Mouse (Mus musculus) intestine, embryonic 15.5 days (tissue): ENCODE measurements around the gene Il12rb1. TPM values are rescaled to one million over a fixed set of nuclear protein-coding genes. Genes with fewer than 3 reads are reported as not detected.

Experiments
- ATAC-seq: fragments of 200-750 bp; cut with Nextera tagmentation; 2 replicates; pipeline ENCODE4 v1.8.0; 2017; ENCODE audit warnings: moderate TSS enrichment, moderate library complexity
- H3K27ac ChIP-seq: fragments of 300-500 bp; sonication (generic); 2 replicates; pipeline ENCODE4 v1.5.1; 2015; ENCODE audit warnings: mild to moderate bottlenecking, inconsistent platforms
- H3K27me3 ChIP-seq: fragments of 300-500 bp; sonication (generic); replicated peaks from 2 replicates; pipeline ENCODE4 v1.6.1; 2015; ENCODE audit warnings: inconsistent platforms
- H3K36me3 ChIP-seq: fragments of 300-500 bp; sonication (generic); 2 replicates; pipeline ENCODE4 v1.6.1; 2015; ENCODE audit warnings: inconsistent platforms
- H3K4me1 ChIP-seq: fragments of 300-500 bp; sonication (generic); replicated peaks from 2 replicates; pipeline ENCODE4 v1.6.1; 2015; ENCODE audit warnings: inconsistent platforms
- H3K4me2 ChIP-seq: fragments of 300-500 bp; sonication (generic); replicated peaks from 2 replicates; pipeline ENCODE4 v1.6.1; 2015; ENCODE audit warnings: mild to moderate bottlenecking, inconsistent platforms
- H3K4me3 ChIP-seq: fragments of 300-500 bp; sonication (generic); replicated peaks from 2 replicates; pipeline ENCODE4 v1.5.1; 2015; ENCODE audit warnings: inconsistent platforms
- H3K9ac ChIP-seq: fragments of 300-500 bp; sonication (generic); 2 replicates; pipeline ENCODE4 v1.6.1; 2015; ENCODE audit warnings: inconsistent platforms
- H3K9me3 ChIP-seq: fragments of 300-500 bp; sonication (generic); 2 replicates; pipeline ENCODE4 v1.6.1; 2016; ENCODE audit warnings: inconsistent platforms
- WGBS: fragments of 180-500 bp; shearing (Covaris S2); methylation state at CpG from one replicate; pipeline ENCODE4 v1.1.7; 2015; 5-methylcytosine and 5-hydroxymethylcytosine counted together
- polyA plus RNA-seq: library from polyadenylated mRNA; unstranded; fragments of >200 nt; fragmentation: Nextera tagmentation; extraction: Ambion mirVana; gene quantifications from 2 replicates; pipeline ENCODE4 v1.2.1, GENCODE M21; 2015

Il12rb1 gene
- 0.29 and 0.40 TPM in 2 replicates for polyA plus RNA-seq

DNA sequence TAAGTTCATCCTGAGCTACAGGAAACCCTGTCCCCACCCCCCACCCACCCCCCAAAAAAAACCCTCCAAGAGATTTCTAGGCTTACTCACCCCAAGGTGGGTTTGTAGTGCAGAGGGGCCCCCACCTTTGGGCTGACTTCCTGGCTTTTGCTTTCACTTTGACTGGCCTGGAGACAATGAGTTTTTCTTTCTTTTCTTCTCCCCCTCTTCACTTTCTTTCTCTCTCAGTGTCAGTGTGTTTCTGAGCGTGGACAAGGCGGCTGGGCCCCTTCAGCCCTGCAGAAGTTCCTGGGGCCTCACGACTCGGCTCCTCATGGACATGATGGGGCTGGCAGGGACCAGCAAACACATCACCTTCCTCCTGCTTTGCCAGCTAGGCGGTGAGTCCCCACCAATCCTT, at the start of gene Il12rb1:
Il12rb1 (plus strand) TSS at position 211 of the 400 bp plus-strand sequence.
- Histone ChIP-seq H3K27ac (no peak within 1 kb of the TSS), H3K27me3 (peaks cover 10% of the 10 kb centered on the region), H3K36me3 (no peaks in the 10 kb centered on the region), H3K9ac (no peak within 1 kb of the TSS), H3K9me3 (no peaks in the 10 kb centered on the region), H3K4me1 (peaks cover 13% of the 10 kb centered on the region), H3K4me3 (no peak within 1 kb of the TSS), H3K4me2 (no peak within 1 kb of the TSS)
- WGBS: 63% methylated on average over 5 of the region's 5 CpGs
- no peak for ATAC-seq

- no peak for ATAC-seq
- Histone ChIP-seq H3K4me2 (0 out of 2 replicates have a peak overlapping the region, but pooled peaks have one; percentile 94), H3K36me3 (peaks cover 17% of the 10 kb centered on the region), H3K9ac (no peak overlapping the region), H3K9me3 (no peaks in the 10 kb centered on the region), H3K4me1 (peaks cover 42% of the 10 kb centered on the region), H3K4me3 (no peak overlapping the region), H3K27ac (no peak overlapping the region), H3K27me3 (no peaks in the 10 kb centered on the region)
- 65% methylated on average over 19 of the region's 19 CpGs for WGBS
Measured at GRCm38 (mm10) chr8:70758616-70759561, 49.4 kb upstream of the Il12rb1 start.

- peaks cover 17% of the 10 kb centered on the region for H3K36me3 ChIP-seq
- peak overlapping the region; percentile 81 for H3K4me3 ChIP-seq
- no peaks in the 10 kb centered on the region for H3K27me3 ChIP-seq
- H3K9ac ChIP-seq: peak overlapping the region; percentile 84
- peak overlapping the region; percentile 76 for H3K27ac ChIP-seq
- H3K4me1 ChIP-seq: peaks cover 49% of the 10 kb centered on the region
- no peaks in the 10 kb centered on the region for H3K9me3 ChIP-seq
- WGBS: under 1% methylated on average over 22 of the region's 22 CpGs
- ATAC-seq: peak; percentile 0; the same call in 1 of the 2 replicates
- H3K4me2 ChIP-seq: peak overlapping the region; percentile 94
Measured at GRCm38 (mm10) chr8:70760350-70760749, 47.9 kb upstream of the Il12rb1 start.

DNA sequence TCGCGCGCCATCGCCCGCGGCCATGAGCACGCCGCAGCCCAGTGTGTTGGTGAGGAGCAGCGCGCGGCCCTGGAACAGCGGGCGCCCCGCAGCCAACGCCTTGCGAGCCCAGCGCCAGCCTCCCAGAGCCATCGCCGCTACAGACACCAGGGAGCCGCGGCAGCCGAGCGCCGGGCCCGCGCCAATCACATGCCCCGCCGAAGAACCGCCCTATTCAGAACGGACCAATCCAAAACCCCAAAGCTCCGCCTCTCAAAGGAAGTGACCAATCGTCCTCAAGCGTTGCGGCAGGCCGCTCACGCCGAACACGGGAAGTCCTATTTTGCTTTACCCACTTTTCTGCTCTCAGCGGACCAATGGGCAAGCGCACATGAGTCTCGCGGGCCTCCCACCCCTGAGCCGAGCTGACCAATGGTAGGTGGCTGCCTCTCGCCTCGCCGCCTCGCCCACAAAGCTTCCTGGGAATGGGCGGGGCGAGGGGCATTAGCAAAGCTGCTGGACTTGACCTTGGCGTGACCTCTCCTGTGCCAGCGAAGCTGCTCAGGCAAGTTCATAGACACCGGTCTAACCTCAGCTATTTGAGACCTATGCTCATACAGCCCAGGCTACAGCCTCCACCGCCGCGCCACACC, 47.4 kb upstream of the Il12rb1 start, which contains the start of gene Mpv17l2:
Mpv17l2 (minus strand) TSS at position 172 of the 632 bp plus-strand sequence.
- Histone ChIP-seq H3K27ac (peak within 1 kb of the TSS; percentile 76), H3K9me3 (no peaks in the 10 kb centered on the region), H3K4me1 (peaks cover 45% of the 10 kb centered on the region), H3K4me3 (peak within 1 kb of the TSS; percentile 81), H3K36me3 (peaks cover 17% of the 10 kb centered on the region), H3K27me3 (no peaks in the 10 kb centered on the region), H3K9ac (peak within 1 kb of the TSS; percentile 84), H3K4me2 (peak within 1 kb of the TSS; percentile 94)
- WGBS: under 1% methylated on average over 55 of the region's 55 CpGs
- peak; percentile 93 for ATAC-seq

- Histone ChIP-seq H3K4me1 (peaks cover 53% of the 10 kb centered on the region), H3K36me3 (peaks cover 17% of the 10 kb centered on the region), H3K27me3 (no peaks in the 10 kb centered on the region), H3K4me2 (no peak overlapping the region), H3K9ac (no peak overlapping the region), H3K4me3 (no peak overlapping the region), H3K27ac (no peak overlapping the region), H3K9me3 (no peaks in the 10 kb centered on the region)
- WGBS: 75% methylated on average over 1 of the region's 1 CpGs
- ATAC-seq: no peak
Measured at GRCm38 (mm10) chr8:70762118-70762517, 46.1 kb upstream of the Il12rb1 start.

DNA sequence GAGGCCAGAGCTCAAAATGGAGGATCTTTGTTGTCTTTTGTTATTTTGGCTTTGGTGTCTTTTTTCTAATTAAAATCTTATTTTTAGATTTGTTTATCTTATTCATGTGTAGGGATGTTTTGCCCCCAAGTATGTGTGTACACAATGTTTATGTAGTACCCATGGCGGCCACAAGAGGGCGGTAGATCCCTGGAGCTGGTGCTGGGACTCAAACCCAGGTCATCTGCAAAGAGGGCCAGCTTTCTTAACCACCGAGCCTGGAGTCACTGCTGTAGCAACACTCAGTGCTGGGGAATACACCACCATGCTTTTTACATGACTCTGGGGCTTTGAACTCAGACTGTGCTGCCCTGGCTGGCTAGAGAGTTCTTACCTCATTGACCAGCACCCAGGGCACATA, 44.9 kb upstream of the Il12rb1 start:
- peak overlapping the region; percentile 44 for H3K4me2 ChIP-seq
- ATAC-seq: no peak
- peak overlapping the region; percentile 89 for H3K27ac ChIP-seq
- H3K4me3 ChIP-seq: no peak overlapping the region; the same call in 1 of the 2 replicates
- H3K9me3 ChIP-seq: no peaks in the 10 kb centered on the region
- H3K9ac ChIP-seq: no peak overlapping the region
- peaks cover 14% of the 10 kb centered on the region for H3K36me3 ChIP-seq
- WGBS: 7% methylated on average over 3 of the region's 3 CpGs
- peaks cover 56% of the 10 kb centered on the region for H3K4me1 ChIP-seq
- H3K27me3 ChIP-seq: no peaks in the 10 kb centered on the region

DNA sequence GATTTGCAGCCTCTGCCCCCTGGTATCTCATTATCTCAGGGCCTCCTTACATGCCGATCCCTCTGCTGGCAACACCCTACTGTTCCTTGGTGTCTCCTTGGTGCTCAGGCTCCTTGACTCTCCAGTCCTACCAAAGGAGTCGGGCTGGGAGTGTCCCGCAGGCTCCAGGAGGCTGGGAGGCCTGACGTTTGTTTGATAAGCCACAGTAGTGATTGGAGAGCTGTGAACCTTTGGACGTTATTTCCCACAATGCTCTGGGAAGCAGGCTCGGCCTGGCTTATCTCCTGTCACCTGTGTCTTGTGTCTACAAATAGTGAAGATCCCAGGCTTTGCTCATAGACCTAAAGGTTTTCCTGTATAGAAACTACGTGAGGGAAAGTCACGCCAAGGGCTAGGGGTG, 44.2 kb upstream of the Il12rb1 start:
- no peaks in the 10 kb centered on the region for H3K9me3 ChIP-seq

DNA sequence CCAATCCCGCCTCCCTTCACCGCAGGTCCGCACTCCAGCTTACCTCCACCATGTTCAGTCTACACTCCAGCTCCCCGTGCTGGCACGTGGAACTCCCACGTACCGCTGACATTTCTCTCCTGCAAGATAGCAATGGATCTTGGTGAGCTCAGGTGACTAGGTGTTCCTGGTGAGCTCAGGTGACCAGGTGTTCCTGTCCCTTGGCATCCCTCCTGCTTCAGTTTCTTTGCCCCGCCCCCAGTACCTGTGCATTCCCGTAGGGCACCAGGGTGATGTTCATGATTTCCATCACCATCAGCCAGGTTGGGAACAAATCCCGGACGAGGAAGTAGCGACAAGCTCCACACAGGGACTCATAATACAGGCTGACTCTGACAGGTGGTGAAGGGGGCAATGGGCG, 43.6 kb upstream of the Il12rb1 start:
- Histone ChIP-seq H3K27me3 (no peaks in the 10 kb centered on the region), H3K4me1 (peaks cover 50% of the 10 kb centered on the region), H3K9me3 (no peaks in the 10 kb centered on the region), H3K27ac (peak overlapping the region; percentile 89), H3K9ac (peak overlapping the region; percentile 28; the same call in 1 of the 2 replicates), H3K36me3 (peaks cover 19% of the 10 kb centered on the region), H3K4me2 (peak overlapping the region; percentile 94), H3K4me3 (peak overlapping the region; percentile 56)
- ATAC-seq: no peak
- 80% methylated on average over 13 of the region's 13 CpGs for WGBS

More for the DNA sequence above, 44.2 kb upstream of the Il12rb1 start:
- H3K4me2 ChIP-seq: peak overlapping the region; percentile 94
- H3K27ac ChIP-seq: peak overlapping the region; percentile 89
- ATAC-seq: peak; percentile 55
- no peaks in the 10 kb centered on the region for H3K27me3 ChIP-seq
- WGBS: 59% methylated on average over 8 of the region's 8 CpGs
- H3K36me3 ChIP-seq: peaks cover 17% of the 10 kb centered on the region
- H3K4me1 ChIP-seq: peaks cover 52% of the 10 kb centered on the region
- no peak overlapping the region for H3K9ac ChIP-seq
- no peak overlapping the region; the same call in 1 of the 2 replicates for H3K4me3 ChIP-seq

GRCm38 (mm10) chr8:70765329-70765728, 42.9 kb upstream of the Il12rb1 start:
- H3K4me2 ChIP-seq: peak overlapping the region; percentile 94
- peak overlapping the region; percentile 28 for H3K9ac ChIP-seq
- H3K27ac ChIP-seq: peak overlapping the region; percentile 89
- peaks cover 19% of the 10 kb centered on the region for H3K36me3 ChIP-seq
- ATAC-seq: no peak
- peaks cover 45% of the 10 kb centered on the region for H3K4me1 ChIP-seq
- peak overlapping the region; percentile 56 for H3K4me3 ChIP-seq
- no peaks in the 10 kb centered on the region for H3K9me3 ChIP-seq
- 72% methylated on average over 9 of the region's 9 CpGs for WGBS
- no peaks in the 10 kb centered on the region for H3K27me3 ChIP-seq

GRCm38 (mm10) chr8:70765838-70766570, 42.2 kb upstream of the Il12rb1 start:
- Histone ChIP-seq H3K9me3 (no peaks in the 10 kb centered on the region), H3K36me3 (peaks cover 25% of the 10 kb centered on the region), H3K27me3 (no peaks in the 10 kb centered on the region), H3K4me3 (peak overlapping the region; percentile 56), H3K4me2 (peak overlapping the region; percentile 94), H3K4me1 (peaks cover 41% of the 10 kb centered on the region), H3K9ac (peak overlapping the region; percentile 70), H3K27ac (peak overlapping the region; percentile 89)
- 2% methylated on average over 34 of the region's 34 CpGs for WGBS
- 0 out of 2 replicates have a peak, but pooled peaks have one; percentile 0 for ATAC-seq

DNA sequence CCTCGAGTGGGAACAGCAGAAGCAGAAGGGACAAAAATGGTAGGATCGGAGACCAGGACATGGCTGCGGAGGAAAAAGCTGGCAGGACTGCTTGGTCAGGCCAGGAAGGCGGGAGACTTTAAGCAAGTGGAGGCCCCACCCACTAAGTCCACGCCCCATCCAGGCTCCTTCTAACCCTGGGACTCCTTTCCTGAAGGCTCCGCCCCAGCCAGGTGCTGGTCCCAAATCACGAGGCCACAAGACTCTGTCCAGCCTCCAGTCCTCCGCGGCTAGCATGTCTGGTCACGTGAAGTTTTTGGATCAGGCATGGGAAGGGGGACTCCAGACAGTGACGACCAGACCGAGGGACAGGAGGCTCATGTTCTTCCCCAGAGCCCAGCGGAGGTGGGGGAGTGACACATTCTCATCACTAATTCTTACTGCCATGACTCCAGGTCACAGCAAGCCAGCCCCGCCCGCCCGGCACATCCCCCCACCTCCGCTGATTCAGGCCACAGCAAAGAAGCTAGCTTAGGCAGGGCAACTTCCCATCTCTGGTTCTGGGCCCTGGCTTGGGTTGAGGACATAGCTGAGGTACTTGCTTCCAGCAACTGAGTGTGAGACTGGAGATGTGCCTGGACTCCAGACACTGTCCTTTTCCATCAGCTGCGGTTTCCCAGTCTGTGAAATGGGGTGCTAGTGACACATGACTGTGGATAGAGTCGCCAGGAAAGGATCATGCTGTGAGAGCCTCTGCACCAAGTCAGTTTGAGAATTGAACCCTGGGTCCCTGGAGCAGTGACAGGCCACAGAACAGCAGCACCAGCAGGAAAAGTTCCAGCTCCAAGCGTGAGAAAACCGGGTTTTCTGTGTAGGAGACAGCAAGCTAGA, 41.4 kb upstream of the Il12rb1 start:
- peak overlapping the region; percentile 94 for H3K4me2 ChIP-seq
- H3K27me3 ChIP-seq: no peaks in the 10 kb centered on the region
- peak; percentile 70 for ATAC-seq
- no peaks in the 10 kb centered on the region for H3K9me3 ChIP-seq
- H3K9ac ChIP-seq: peak overlapping the region; percentile 70
- H3K4me3 ChIP-seq: peak overlapping the region; percentile 56
- WGBS: 10% methylated on average over 21 of the region's 21 CpGs
- H3K27ac ChIP-seq: peak overlapping the region; percentile 89
- H3K4me1 ChIP-seq: peaks cover 39% of the 10 kb centered on the region
- H3K36me3 ChIP-seq: peaks cover 33% of the 10 kb centered on the region
